Mouse (Mus musculus) liver, embryonic 14.5 days (tissue): ENCODE results near the gene Pgam1.

Experiments
- CTCF ChIP-seq: IDR thresholded peaks from 2 replicates; pipeline ENCODE4 v1.5.1; 2016; ENCODE audit warnings: antibody characterized with exemption, low read depth, control low read depth
- EP300 ChIP-seq: IDR thresholded peaks from 2 replicates; pipeline ENCODE4 v1.6.1; 2016; ENCODE audit warnings: antibody characterized with exemption, low read depth

DNA sequence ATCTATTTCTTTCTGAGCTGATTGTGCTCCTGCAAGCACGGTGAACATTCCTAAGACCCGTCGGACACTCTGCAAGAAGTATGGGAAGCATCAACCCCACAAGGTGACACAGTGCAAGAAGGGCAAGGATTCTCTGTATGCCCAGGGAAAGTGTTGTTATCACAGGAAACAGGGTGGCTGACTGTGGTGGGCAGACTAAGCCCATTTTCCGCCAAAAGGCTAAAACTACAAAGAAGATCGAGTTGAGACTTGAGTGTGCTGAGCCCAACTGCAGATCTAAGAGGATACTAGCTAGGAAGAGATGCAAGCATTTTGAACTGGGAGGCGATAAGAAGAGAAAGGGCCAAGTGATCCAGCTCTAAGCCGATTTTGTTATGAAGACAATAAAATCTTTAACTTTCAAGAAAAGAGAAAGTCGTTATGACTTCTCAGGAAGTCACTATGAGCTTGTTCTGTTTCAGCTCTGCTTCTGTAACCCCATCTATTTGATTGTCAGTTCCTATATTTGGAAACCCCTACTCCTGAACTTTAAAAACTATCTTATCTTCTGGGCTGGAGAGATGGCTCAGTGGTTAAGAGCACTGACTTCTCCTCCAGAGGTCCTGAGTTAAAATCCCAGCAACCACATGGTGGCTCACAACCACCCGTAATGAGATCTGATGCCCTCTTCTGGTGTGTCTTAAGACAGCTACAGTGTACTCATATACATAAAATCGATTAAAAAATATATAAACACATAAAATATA is 8.7 kb upstream of the Pgam1 start:
- no peak for TF ChIP-seq CTCF
- no peak for TF ChIP-seq EP300
